18 mouse cellular contexts compared by ENCODE assay signal in the genomic region with DNA sequence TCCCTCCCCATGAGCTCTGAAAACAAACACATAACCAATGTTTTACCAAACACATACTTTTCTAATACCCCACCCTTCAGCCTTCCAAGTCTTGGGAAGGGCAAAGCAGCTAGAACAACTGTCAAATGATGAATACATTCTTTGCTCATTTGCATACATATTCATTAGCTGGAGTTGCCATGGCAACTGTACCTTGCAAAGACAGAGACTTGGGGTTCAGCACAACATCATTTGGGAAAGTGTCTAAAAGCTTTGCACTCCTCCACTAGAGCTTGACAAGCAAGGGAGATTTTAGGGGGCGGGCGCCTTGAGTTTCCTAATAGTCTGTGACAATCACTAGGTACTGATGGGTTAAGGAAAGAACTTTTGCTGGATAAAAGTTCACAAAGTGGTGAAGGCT.
DNase-seq lines count a peak whose midpoint lies in the region; ATAC-seq lines count a peak whose summit lies in the region.
"Had no signal": no experiment of that assay in that cellular context is flagged by ENCODE, and none has a peak within 500 bp of the region (broad histone marks: within the 10 kb centered on the region; RNA-seq: fewer than 3 reads in every experiment).

No protein-coding gene starts in this region.

- peak; percentile 38 for DNase-seq in hindbrain, embryonic 14.5 days (ENCODE audit: low spot score)
- peak; percentile 58 for DNase-seq in midbrain, embryonic 14.5 days
- DNase-seq in midbrain, embryonic 10.5 days (ENCODE audit: low spot score): no peak
- DNase-seq in brain, embryonic 18.5 days (ENCODE audit: low read depth, low spot score): peak; percentile 43
- DNase-seq in left cerebral cortex, postnatal 14 days (ENCODE audit: low spot score in 2 of 2): peak; percentile 45 to 50
- no peak for DNase-seq in adrenal gland, postnatal 10 days
- DNase-seq: cerebellum, postnatal 14 days; embryo, embryonic 11 days; heart, postnatal 4 days; kidney, postnatal 4 days; lung, adult 18-20 months; lung, postnatal 36 days; retina, postnatal 1 day; thymus, postnatal 14 days had no signal

- no peaks in the 10 kb centered on the region for H3K36me3 ChIP-seq in hindbrain, embryonic 14.5 days (replicated peaks; ENCODE audit: control insufficient read depth, insufficient read depth)
- no peaks in the 10 kb centered on the region for H3K36me3 ChIP-seq in hindbrain, embryonic 13.5 days
- H3K36me3 ChIP-seq in midbrain, embryonic 14.5 days (ENCODE audit: control insufficient read depth, insufficient read depth, low read length): no peaks in the 10 kb centered on the region
- H3K36me3 ChIP-seq in midbrain, embryonic 10.5 days: no peaks in the 10 kb centered on the region
- H3K36me3 ChIP-seq: embryonic facial prominence, embryonic 15.5 days; intestine, embryonic 15.5 days had no signal

- H3K27ac ChIP-seq in hindbrain, embryonic 14.5 days: no peak overlapping the region
- H3K27ac ChIP-seq in hindbrain, embryonic 13.5 days: no peak overlapping the region
- H3K27ac ChIP-seq in midbrain, embryonic 14.5 days (replicated peaks; ENCODE audit: low read depth, low read length): no peak overlapping the region
- H3K27ac ChIP-seq in midbrain, embryonic 10.5 days (replicated peaks): no peak overlapping the region
- H3K27ac ChIP-seq: embryonic facial prominence, embryonic 15.5 days; intestine, embryonic 15.5 days had no signal

- H3K4me1 ChIP-seq in hindbrain, embryonic 14.5 days (replicated peaks; ENCODE audit: control insufficient read depth, insufficient read depth, low read length): 0 out of 2 replicates have a peak, but pooled peaks cover 5% of the 10 kb centered on the region
- peaks cover 10% of the 10 kb centered on the region for H3K4me1 ChIP-seq in hindbrain, embryonic 13.5 days (replicated peaks)
- no peaks in the 10 kb centered on the region for H3K4me1 ChIP-seq in midbrain, embryonic 14.5 days (ENCODE audit: control insufficient read depth, insufficient read depth, low read length)
- H3K4me1 ChIP-seq in midbrain, embryonic 10.5 days: no peaks in the 10 kb centered on the region
- H3K4me1 ChIP-seq: intestine, embryonic 15.5 days had no signal

- no peak for ATAC-seq in hindbrain, embryonic 14.5 days (ENCODE audit: low FRiP score)
- ATAC-seq in hindbrain, embryonic 13.5 days (ENCODE audit: low FRiP score): no peak
- ATAC-seq in midbrain, embryonic 14.5 days (ENCODE audit: low FRiP score, low TSS enrichment): no peak
- ATAC-seq: intestine, embryonic 15.5 days; Patski had no signal

- no peaks in the 10 kb centered on the region for H3K9me3 ChIP-seq in hindbrain, embryonic 14.5 days (ENCODE audit: control insufficient read depth, low read length)
- H3K9me3 ChIP-seq in hindbrain, embryonic 13.5 days: no peaks in the 10 kb centered on the region
- no peaks in the 10 kb centered on the region for H3K9me3 ChIP-seq in midbrain, embryonic 14.5 days (ENCODE audit: control insufficient read depth, low read length)
- H3K9me3 ChIP-seq in midbrain, embryonic 10.5 days (replicated peaks): no peaks in the 10 kb centered on the region
- H3K9me3 ChIP-seq: embryonic facial prominence, embryonic 15.5 days; intestine, embryonic 15.5 days had no signal

- no peaks in the 10 kb centered on the region for H3K27me3 ChIP-seq in hindbrain, embryonic 14.5 days (ENCODE audit: control insufficient read depth, insufficient read depth, low read length)
- H3K27me3 ChIP-seq in hindbrain, embryonic 13.5 days: no peaks in the 10 kb centered on the region
- no peaks in the 10 kb centered on the region for H3K27me3 ChIP-seq in midbrain, embryonic 14.5 days (ENCODE audit: control insufficient read depth, insufficient read depth, low read length)
- no peaks in the 10 kb centered on the region for H3K27me3 ChIP-seq in midbrain, embryonic 10.5 days (ENCODE audit: low read depth, poor library complexity, severe bottlenecking)
- H3K27me3 ChIP-seq: intestine, embryonic 15.5 days had no signal

- intact Hi-C loops in left cerebral cortex, postnatal 14 days (cut with DNase I): no loop called here

- H3K4me3 ChIP-seq in hindbrain, embryonic 14.5 days (replicated peaks; ENCODE audit: low read length): no peak overlapping the region
- H3K4me3 ChIP-seq in hindbrain, embryonic 13.5 days: no peak overlapping the region
- no peak overlapping the region for H3K4me3 ChIP-seq in midbrain, embryonic 14.5 days (replicated peaks; ENCODE audit: low read depth, low read length)
- no peak overlapping the region for H3K4me3 ChIP-seq in midbrain, embryonic 10.5 days
- H3K4me3 ChIP-seq: embryonic facial prominence, embryonic 15.5 days; intestine, embryonic 15.5 days had no signal

- no peak overlapping the region for H3K9ac ChIP-seq in hindbrain, embryonic 14.5 days
- H3K9ac ChIP-seq in hindbrain, embryonic 13.5 days: no peak overlapping the region
- no peak overlapping the region for H3K9ac ChIP-seq in midbrain, embryonic 14.5 days (replicated peaks; ENCODE audit: low read length)
- H3K9ac ChIP-seq: embryonic facial prominence, embryonic 15.5 days; intestine, embryonic 15.5 days had no signal

- 87% methylated on average over 2 of the region's 2 CpGs for WGBS in hindbrain, embryonic 14.5 days
- 87% methylated on average over 2 of the region's 2 CpGs for WGBS in hindbrain, embryonic 13.5 days
- WGBS in midbrain, embryonic 14.5 days: 91% methylated on average over 2 of the region's 2 CpGs
- WGBS in midbrain, embryonic 10.5 days: 97% methylated on average over 2 of the region's 2 CpGs

- no peak overlapping the region for H3K4me2 ChIP-seq in hindbrain, embryonic 14.5 days (replicated peaks)
- no peak overlapping the region for H3K4me2 ChIP-seq in hindbrain, embryonic 13.5 days
- no peak overlapping the region for H3K4me2 ChIP-seq in midbrain, embryonic 14.5 days (ENCODE audit: low read length)
- H3K4me2 ChIP-seq: embryonic facial prominence, embryonic 15.5 days; intestine, embryonic 15.5 days had no signal

Comparison
In these comparisons a context has a peak if more than half of its experiments do, and no peak if none do; other contexts are left out.
1. DNase-seq: peak in hindbrain, embryonic 14.5 days (single experiment), midbrain, embryonic 14.5 days (single experiment), brain, embryonic 18.5 days (single experiment) and left cerebral cortex, postnatal 14 days (2 of 2); none in midbrain, embryonic 10.5 days (single experiment) and adrenal gland, postnatal 10 days (single experiment).